Mouse (Mus musculus) forebrain, embryonic 12.5 days (tissue): ENCODE measurements around the gene Olfr206. TPM values are rescaled to one million over a fixed set of nuclear protein-coding genes. Genes with fewer than 3 reads are reported as not detected.
"Not testable (repeated sequence)": the region's sequence is repeated elsewhere in the genome, so short reads cannot be mapped to it uniquely, and the experiment has no call there.

Experiments
- ATAC-seq: fragments of 200-750 bp; cut with Nextera tagmentation; 2 replicates; pipeline ENCODE4 v1.8.0; 2017; ENCODE audit warnings: moderate TSS enrichment; ENCODE audit not compliant: low FRiP score
- H3K27ac ChIP-seq: fragments of 300-500 bp; sonication (generic); 2 replicates; pipeline ENCODE4 v1.5.1; 2016; ENCODE audit warnings: mild to moderate bottlenecking
- H3K27me3 ChIP-seq: fragments of 300-500 bp; sonication (generic); 2 replicates; pipeline ENCODE4 v1.6.1; 2016; ENCODE audit warnings: mild to moderate bottlenecking
- H3K36me3 ChIP-seq: fragments of 300-500 bp; sonication (generic); replicated peaks from 2 replicates; pipeline ENCODE4 v1.6.1; 2016; ENCODE audit warnings: mild to moderate bottlenecking
- H3K4me1 ChIP-seq: fragments of 300-500 bp; sonication (generic); 2 replicates; pipeline ENCODE4 v1.6.1; 2016
- H3K4me2 ChIP-seq: fragments of 300-500 bp; sonication (generic); 2 replicates; pipeline ENCODE4 v1.6.1; 2016; ENCODE audit warnings: mild to moderate bottlenecking, moderate library complexity
- H3K4me3 ChIP-seq: fragments of 300-500 bp; sonication (generic); replicated peaks from 2 replicates; pipeline ENCODE4 v1.5.1; 2016; ENCODE audit warnings: mild to moderate bottlenecking
- H3K9ac ChIP-seq: fragments of 300-500 bp; sonication (generic); 2 replicates; pipeline ENCODE4 v1.6.1; 2016; ENCODE audit warnings: mild to moderate bottlenecking
- H3K9me3 ChIP-seq: fragments of 300-500 bp; sonication (generic); 2 replicates; pipeline ENCODE4 v1.6.1; 2016
- WGBS: fragments of 180-500 bp; shearing (Covaris S2); methylation state at CpG from one replicate; pipeline ENCODE4 v1.1.7; 2016; 5-methylcytosine and 5-hydroxymethylcytosine counted together
- polyA plus RNA-seq: library from polyadenylated mRNA; unstranded; fragments of >200 nt; fragmentation: Nextera tagmentation; extraction: Ambion mirVana; gene quantifications from 2 replicates; pipeline ENCODE4 v1.2.1, GENCODE M21; 2016

Gene Olfr206
- not detected in 2 replicates for polyA plus RNA-seq

DNA sequence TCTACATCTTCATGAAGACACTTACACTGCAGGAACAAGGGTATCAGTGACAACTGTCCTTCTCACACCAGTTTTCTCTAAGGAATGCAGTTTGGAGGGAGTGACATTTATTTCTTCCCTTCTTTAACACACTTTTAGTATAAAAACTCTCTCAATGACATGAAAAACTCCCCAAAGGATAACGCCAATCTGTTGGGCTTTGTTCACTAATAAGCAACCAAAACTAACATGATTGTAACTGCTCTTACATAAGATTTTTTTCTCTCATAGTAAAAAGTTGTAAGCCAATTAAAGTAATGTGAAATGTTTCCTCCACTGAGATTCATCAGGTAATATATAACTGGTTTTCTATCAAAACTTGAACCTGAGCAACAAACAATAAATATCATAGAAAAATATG is at the start of gene Olfr206:
Olfr206 (minus strand) TSS at position 101 of the 400 bp plus-strand sequence.
- no peaks in the 10 kb centered on the region for H3K4me1 ChIP-seq
- H3K4me2 ChIP-seq: no peak within 1 kb of the TSS
- H3K4me3 ChIP-seq: no peak within 1 kb of the TSS
- no peak for ATAC-seq
- no peaks in the 10 kb centered on the region for H3K9me3 ChIP-seq
- no peak within 1 kb of the TSS for H3K27ac ChIP-seq
- H3K27me3 ChIP-seq: no peaks in the 10 kb centered on the region
- H3K9ac ChIP-seq: no peak within 1 kb of the TSS
- WGBS: 87% methylated on average over 1 of the region's 1 CpGs
- H3K36me3 ChIP-seq: no peaks in the 10 kb centered on the region

DNA sequence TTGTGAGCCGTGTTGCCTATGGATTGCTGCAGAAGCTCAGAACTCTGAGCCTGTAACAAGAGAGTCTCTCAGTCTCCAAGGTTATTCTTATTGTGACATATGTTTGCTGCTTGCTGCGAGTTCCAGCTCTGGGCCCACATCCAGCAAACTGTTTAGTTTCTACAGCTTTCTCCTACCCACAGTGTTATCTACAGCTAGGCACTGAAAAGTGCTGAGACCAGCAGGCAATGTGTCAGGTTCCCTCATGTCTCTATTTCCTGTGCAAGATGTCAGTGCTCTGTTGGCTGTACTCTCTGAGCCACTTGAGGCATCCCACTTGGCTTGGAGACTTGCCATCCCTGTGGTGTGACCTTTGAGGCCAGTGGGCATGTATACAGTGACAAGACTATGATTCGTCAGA is 44.3 kb upstream of the Olfr206 start:
- no peaks in the 10 kb centered on the region for H3K4me1 ChIP-seq
- no peaks in the 10 kb centered on the region for H3K36me3 ChIP-seq
- H3K27me3 ChIP-seq: no peaks in the 10 kb centered on the region
- H3K9me3 ChIP-seq: no peaks in the 10 kb centered on the region
- H3K4me2 ChIP-seq: no peak overlapping the region
- ATAC-seq: no peak
- H3K27ac ChIP-seq: no peak overlapping the region
- 78% methylated on average over 3 of the region's 3 CpGs for WGBS
- H3K4me3 ChIP-seq: no peak overlapping the region
- H3K9ac ChIP-seq: no peak overlapping the region

- Histone ChIP-seq H3K36me3 (no peaks in the 10 kb centered on the region), H3K4me3 (no peak within 1 kb of the TSS), H3K4me1 (no peaks in the 10 kb centered on the region), H3K27me3 (no peaks in the 10 kb centered on the region), H3K9me3 (no peaks in the 10 kb centered on the region), H3K4me2 (no peak within 1 kb of the TSS), H3K27ac (no peak within 1 kb of the TSS), H3K9ac (no peak within 1 kb of the TSS)
- ATAC-seq: no peak
- WGBS: 85% methylated on average over 2 of the region's 2 CpGs
Measured at GRCm38 (mm10) chr16:59363893-59364292, 14.8 kb upstream of the Olfr206 start, which contains the start of gene Olfr209. Gene Olfr209, minus strand, starts transcription at chr16:59363993.

- Histone ChIP-seq H3K9me3 (0 out of 2 replicates have a peak, but pooled peaks cover 4% of the 10 kb centered on the region), H3K27ac (no peak within 1 kb of the TSS), H3K9ac (no peak within 1 kb of the TSS), H3K36me3 (no peaks in the 10 kb centered on the region), H3K4me2 (no peak within 1 kb of the TSS), H3K4me1 (no peaks in the 10 kb centered on the region), H3K27me3 (no peaks in the 10 kb centered on the region), H3K4me3 (no peak within 1 kb of the TSS)
- no peak for ATAC-seq
Measured at GRCm38 (mm10) chr16:59331038-59331437, 18.0 kb downstream of the Olfr206 start, which contains the start of gene Olfr205. Gene Olfr205, minus strand, starts transcription at chr16:59331138.

- not testable (repeated sequence) for H3K36me3 ChIP-seq, H3K4me2 ChIP-seq, H3K9ac ChIP-seq, H3K27me3 ChIP-seq, H3K9me3 ChIP-seq, H3K4me1 ChIP-seq, H3K4me3 ChIP-seq, H3K27ac ChIP-seq, ATAC-seq
- WGBS: 45% methylated on average over 1 of the region's 1 CpGs
Measured at GRCm38 (mm10) chr16:59323262-59323661, 25.8 kb downstream of the Olfr206 start.

DNA sequence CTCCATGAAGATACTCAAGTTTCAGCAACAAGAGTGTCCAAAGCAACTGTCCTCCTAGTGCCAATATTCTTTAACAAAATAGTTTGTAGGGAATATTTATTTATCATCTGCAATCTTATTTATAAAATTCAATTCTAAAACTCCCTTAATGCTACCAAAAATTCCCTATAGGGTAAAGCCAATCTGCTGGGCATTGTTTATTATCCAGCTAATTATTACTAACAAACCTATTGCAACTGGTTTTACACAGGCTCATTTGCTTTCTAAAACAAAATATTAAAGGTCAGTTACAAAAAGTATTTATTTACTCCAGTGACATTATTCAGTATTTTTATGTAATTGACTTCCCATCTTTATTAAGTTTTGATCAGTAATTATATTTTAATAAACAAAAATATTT is 30.9 kb downstream of the Olfr206 start, which contains the start of gene Olfr204:
Olfr204 (minus strand) TSS at position 101 of the 400 bp plus-strand sequence.
- H3K4me3 ChIP-seq: no peak within 1 kb of the TSS
- H3K4me2 ChIP-seq: no peak within 1 kb of the TSS
- H3K9me3 ChIP-seq: no peaks in the 10 kb centered on the region
- no peak within 1 kb of the TSS for H3K27ac ChIP-seq
- no peaks in the 10 kb centered on the region for H3K4me1 ChIP-seq
- no peaks in the 10 kb centered on the region for H3K27me3 ChIP-seq
- no peaks in the 10 kb centered on the region for H3K36me3 ChIP-seq
- ATAC-seq: no peak
- no peak within 1 kb of the TSS for H3K9ac ChIP-seq

- Histone ChIP-seq H3K27ac (no peak within 1 kb of the TSS), H3K27me3 (no peaks in the 10 kb centered on the region), H3K9me3 (no peaks in the 10 kb centered on the region), H3K4me3 (no peak within 1 kb of the TSS), H3K36me3 (no peaks in the 10 kb centered on the region), H3K4me2 (no peak within 1 kb of the TSS), H3K4me1 (no peaks in the 10 kb centered on the region), H3K9ac (no peak within 1 kb of the TSS)
- WGBS: 78% methylated on average over 2 of the region's 2 CpGs
- no peak for ATAC-seq
Measured at GRCm38 (mm10) chr16:59298581-59298980, 50.5 kb downstream of the Olfr206 start, which contains the start of gene Olfr203. Gene Olfr203, plus strand, starts transcription at chr16:59298881.

Other genes starting within 250 kb of the Olfr206 start
- gene Olfr193, start 237.4 kb downstream of the Olfr206 start, polyA plus RNA-seq: not detected in 2 replicates
- gene Olfr194, start 228.2 kb downstream of the Olfr206 start, polyA plus RNA-seq: not detected in 2 replicates
- not detected in 2 replicates for gene Olfr195, start 202.2 kb downstream of the Olfr206 start, polyA plus RNA-seq
- gene Olfr196, start 178.8 kb downstream of the Olfr206 start, polyA plus RNA-seq: not detected in 2 replicates
- not detected in 2 replicates for gene Olfr198, start 145.7 kb downstream of the Olfr206 start, polyA plus RNA-seq
- gene Olfr199, start 129.5 kb downstream of the Olfr206 start, polyA plus RNA-seq: not detected in 2 replicates
- gene Olfr201, start 76.6 kb downstream of the Olfr206 start, polyA plus RNA-seq: not detected in 2 replicates
- not detected in 2 replicates for gene Olfr202, start 62.5 kb downstream of the Olfr206 start, polyA plus RNA-seq
- gene Olfr203, start 50.4 kb downstream of the Olfr206 start, polyA plus RNA-seq: not detected in 2 replicates
- gene Olfr204, start 31.0 kb downstream of the Olfr206 start, polyA plus RNA-seq: not detected in 2 replicates
- gene Olfr205, start 18.1 kb downstream of the Olfr206 start, polyA plus RNA-seq: not detected in 2 replicates
- gene Olfr209, start 14.7 kb upstream of the Olfr206 start, polyA plus RNA-seq: not detected in 2 replicates
- 0.04 TPM in 1 of 2 replicates, not detected in the other for gene Gabrr3, start 58.1 kb upstream of the Olfr206 start, polyA plus RNA-seq
- 23.7 and 24.3 TPM in 2 replicates for gene Riox2, start 122.5 kb upstream of the Olfr206 start, polyA plus RNA-seq